Mouse (Mus musculus): ENCODE measurements at regions not wholly inside any gene's neighbourhood (a gene's known extent, or its start where the extent isn't known, plus 50 kb on each side); places are given as distances from the start of the nearest gene placed in this dataset.

DNA sequence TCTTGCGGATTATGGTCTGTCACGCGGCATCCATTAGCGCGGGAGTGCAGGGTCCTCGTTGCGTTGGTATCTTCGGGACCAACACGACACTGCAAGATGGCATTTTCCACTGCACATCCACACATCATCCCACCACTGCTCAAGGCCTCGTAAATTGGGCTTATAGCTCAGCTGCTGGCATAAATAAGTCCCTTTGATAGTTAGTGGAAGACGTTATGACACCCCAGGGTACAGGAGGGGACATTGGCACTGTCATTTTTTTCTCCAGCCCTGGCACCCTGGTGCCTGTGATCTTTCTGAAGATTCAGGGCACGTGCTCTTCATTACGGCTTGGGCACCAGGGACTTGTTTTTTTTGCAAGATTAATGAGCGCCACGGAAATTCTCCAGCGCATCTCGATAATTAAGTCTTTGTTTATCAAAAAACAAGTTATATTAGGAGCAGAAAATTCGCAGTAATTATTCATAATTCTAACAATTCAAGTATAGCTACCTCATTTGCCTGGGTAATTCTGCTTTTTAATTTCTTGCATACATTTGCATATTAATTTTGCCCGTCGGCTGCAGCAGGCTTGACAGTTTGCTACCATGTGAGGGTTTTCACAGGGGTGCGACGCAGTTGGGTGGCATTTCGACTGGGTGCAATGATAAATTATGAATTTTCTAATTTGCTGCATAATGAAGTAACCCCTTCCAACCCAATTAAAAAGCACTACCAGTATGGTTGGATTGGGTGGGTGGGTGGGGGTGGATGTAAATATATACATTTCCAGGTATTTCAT lies 119.1 kb downstream of the Vrk1 start:
- H3K27me3 ChIP-seq (ENCODE audit: control insufficient read depth, insufficient read depth, low read length): no peaks in the 10 kb centered on the region
- H3K9ac ChIP-seq (ENCODE audit: low read depth, low read length): no peak overlapping the region
- H3K4me1 ChIP-seq (ENCODE audit: control insufficient read depth, insufficient read depth, low read length): no peaks in the 10 kb centered on the region
- no peak for ATAC-seq (replicated peaks; ENCODE audit: insufficient number of reproducible peaks, low FRiP score, low TSS enrichment)
- no peaks in the 10 kb centered on the region for H3K36me3 ChIP-seq (ENCODE audit: control insufficient read depth, insufficient read depth, low read length)
- WGBS (ENCODE audit: insufficient replicate concordance): 87% methylated on average over 23 of the region's 23 CpGs
- no peak overlapping the region for H3K4me2 ChIP-seq
- H3K9me3 ChIP-seq (replicated peaks; ENCODE audit: control insufficient read depth, low read length): no peaks in the 10 kb centered on the region
- H3K4me3 ChIP-seq (ENCODE audit: low read depth, low read length): no peak overlapping the region
- H3K27ac ChIP-seq (ENCODE audit: low read depth, low read length): no peak overlapping the region

DNA sequence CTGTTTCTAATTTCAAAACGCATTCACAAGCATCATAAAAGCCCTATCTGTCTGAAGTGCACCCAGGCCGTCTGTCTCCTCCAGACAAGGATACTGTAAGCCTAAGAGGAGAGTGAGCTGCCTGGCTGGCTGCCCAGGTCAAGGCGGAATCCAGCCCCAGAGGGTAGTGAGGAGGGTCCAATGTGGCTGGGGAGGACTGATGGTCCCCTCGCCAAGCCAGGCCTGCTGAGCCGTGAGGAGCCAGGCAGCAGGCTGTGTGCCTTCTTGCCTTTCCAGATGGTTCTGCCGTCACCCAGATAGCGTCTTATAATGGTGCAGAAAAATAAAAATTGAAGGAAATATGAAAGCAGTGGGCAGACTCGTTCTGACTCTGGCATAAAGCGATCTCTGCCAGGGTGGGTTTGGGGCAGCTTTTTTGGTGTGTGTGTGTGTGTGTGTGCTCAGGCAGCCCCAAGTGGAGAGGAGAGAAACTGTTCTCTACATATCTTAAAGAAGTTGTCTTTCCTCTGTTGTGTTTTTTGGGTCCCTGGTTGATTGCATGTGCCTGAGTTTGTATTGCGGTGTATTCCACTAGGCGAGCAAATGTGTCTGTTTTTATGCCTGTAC lies 120.1 kb downstream of the Vrk1 start:
- Histone ChIP-seq H3K27ac (ENCODE audit: low read depth, low read length) (no peak overlapping the region), H3K9ac (ENCODE audit: low read depth, low read length) (no peak overlapping the region), H3K27me3 (ENCODE audit: control insufficient read depth, insufficient read depth, low read length) (no peaks in the 10 kb centered on the region), H3K4me1 (ENCODE audit: control insufficient read depth, insufficient read depth, low read length) (no peaks in the 10 kb centered on the region), H3K4me2 (no peak overlapping the region), H3K36me3 (ENCODE audit: control insufficient read depth, insufficient read depth, low read length) (no peaks in the 10 kb centered on the region), H3K9me3 (replicated peaks; ENCODE audit: control insufficient read depth, low read length) (no peaks in the 10 kb centered on the region), H3K4me3 (ENCODE audit: low read depth, low read length) (no peak overlapping the region)
- WGBS (ENCODE audit: insufficient replicate concordance): 80% methylated on average over 11 of the region's 11 CpGs
- no peak for ATAC-seq (replicated peaks; ENCODE audit: insufficient number of reproducible peaks, low FRiP score, low TSS enrichment)

DNA sequence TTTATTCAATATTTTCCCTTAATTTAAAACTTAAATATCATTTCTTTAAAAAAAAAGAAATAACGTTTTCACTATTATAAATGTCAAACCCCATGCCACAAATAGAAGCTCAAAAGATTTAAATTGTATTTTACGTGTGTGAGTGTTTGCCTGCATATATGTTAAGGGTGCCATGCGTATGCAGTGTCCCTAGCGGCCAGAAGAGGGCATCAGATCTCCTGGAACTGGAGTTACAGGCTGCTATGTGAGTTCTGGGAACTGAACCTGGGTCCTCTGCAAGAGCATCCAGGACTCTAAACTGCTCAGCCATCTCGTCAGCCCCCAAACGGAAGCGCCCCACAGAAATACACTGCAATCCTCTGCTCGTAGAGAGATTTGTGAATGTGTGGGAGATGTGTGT lies 122.7 kb downstream of the Vrk1 start:
- 87% methylated on average over 8 of the region's 8 CpGs for WGBS (ENCODE audit: insufficient replicate concordance)
- Histone ChIP-seq H3K36me3 (ENCODE audit: control insufficient read depth, insufficient read depth, low read length) (no peaks in the 10 kb centered on the region), H3K9me3 (replicated peaks; ENCODE audit: control insufficient read depth, low read length) (no peaks in the 10 kb centered on the region), H3K4me1 (ENCODE audit: control insufficient read depth, insufficient read depth, low read length) (no peaks in the 10 kb centered on the region), H3K27ac (ENCODE audit: low read depth, low read length) (no peak overlapping the region), H3K27me3 (ENCODE audit: control insufficient read depth, insufficient read depth, low read length) (no peaks in the 10 kb centered on the region), H3K4me2 (no peak overlapping the region), H3K9ac (ENCODE audit: low read depth, low read length) (no peak overlapping the region), H3K4me3 (ENCODE audit: low read depth, low read length) (no peak overlapping the region)
- no peak for ATAC-seq (replicated peaks; ENCODE audit: insufficient number of reproducible peaks, low FRiP score, low TSS enrichment)

DNA sequence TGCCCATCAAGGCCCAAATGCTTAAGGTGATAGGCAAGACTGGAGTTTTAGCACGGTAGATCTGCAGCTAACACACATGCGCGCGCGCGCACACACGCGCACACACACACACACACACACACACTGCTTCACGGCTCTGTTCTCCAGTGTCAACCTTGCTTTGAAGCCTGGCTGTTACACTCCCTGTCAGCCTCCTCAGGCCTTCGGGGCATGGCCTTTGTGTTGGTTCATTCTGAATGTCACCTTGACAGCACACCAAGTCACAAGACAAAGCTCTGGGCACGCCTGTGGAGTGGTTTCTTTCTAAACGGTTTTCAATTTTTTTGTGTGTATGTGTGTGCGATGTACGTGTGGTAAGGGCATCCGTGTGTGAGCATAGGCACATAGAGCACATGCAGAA lies 128.4 kb downstream of the Vrk1 start:
- Histone ChIP-seq H3K4me1 (ENCODE audit: control insufficient read depth, insufficient read depth, low read length) (no peaks in the 10 kb centered on the region), H3K9ac (ENCODE audit: low read depth, low read length) (no peak overlapping the region), H3K4me3 (ENCODE audit: low read depth, low read length) (no peak overlapping the region), H3K4me2 (no peak overlapping the region), H3K9me3 (replicated peaks; ENCODE audit: control insufficient read depth, low read length) (no peaks in the 10 kb centered on the region), H3K27ac (ENCODE audit: low read depth, low read length) (no peak overlapping the region), H3K27me3 (ENCODE audit: control insufficient read depth, insufficient read depth, low read length) (no peaks in the 10 kb centered on the region), H3K36me3 (ENCODE audit: control insufficient read depth, insufficient read depth, low read length) (no peaks in the 10 kb centered on the region)
- WGBS (ENCODE audit: insufficient replicate concordance): 88% methylated on average over 15 of the region's 15 CpGs
- no peak for ATAC-seq (replicated peaks; ENCODE audit: insufficient number of reproducible peaks, low FRiP score, low TSS enrichment)

DNA sequence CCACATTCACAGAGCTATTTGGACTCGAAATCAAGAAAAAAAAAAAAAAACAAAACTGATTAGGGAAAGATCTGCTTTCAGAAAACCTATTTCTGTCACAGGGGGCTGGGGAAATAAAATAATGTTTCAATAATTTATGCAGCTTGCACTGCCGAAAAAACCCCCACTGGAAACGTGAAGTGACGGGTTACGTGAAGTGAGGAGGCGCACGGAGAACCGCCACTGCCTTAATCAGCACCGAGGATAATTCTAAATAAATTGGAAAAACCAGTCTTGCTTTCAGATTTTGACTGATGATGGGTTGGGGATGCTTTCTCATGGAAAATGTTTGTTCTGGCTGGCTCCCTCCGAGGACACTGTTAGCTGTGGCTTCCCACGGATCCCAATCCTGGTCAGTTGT lies 129.5 kb downstream of the Vrk1 start:
- H3K27ac ChIP-seq (ENCODE audit: low read depth, low read length): no peak overlapping the region
- no peak for ATAC-seq (replicated peaks; ENCODE audit: insufficient number of reproducible peaks, low FRiP score, low TSS enrichment)
- WGBS (ENCODE audit: insufficient replicate concordance): 81% methylated on average over 11 of the region's 11 CpGs

DNA sequence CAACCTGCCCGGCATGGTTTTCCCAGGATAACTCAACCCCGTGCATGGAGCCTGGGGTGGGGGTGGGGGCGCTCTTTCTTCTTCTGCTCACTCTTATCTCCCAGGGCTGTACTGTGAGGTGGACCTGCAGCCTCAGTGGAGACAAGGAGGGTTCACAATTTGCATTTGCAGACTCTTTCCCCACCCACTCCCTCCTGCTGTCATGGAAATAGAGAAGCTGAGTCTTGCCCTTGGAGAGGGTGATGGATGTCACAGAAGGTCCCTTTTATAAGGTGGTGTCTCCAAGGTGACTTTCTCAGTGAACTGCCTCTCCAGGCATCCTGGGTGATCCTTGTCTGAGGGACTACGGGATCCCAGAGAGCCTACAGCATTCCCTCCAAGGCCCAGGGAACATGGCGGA lies 129.9 kb downstream of the Vrk1 start:
- Histone ChIP-seq H3K4me1 (ENCODE audit: control insufficient read depth, insufficient read depth, low read length) (no peaks in the 10 kb centered on the region), H3K4me3 (ENCODE audit: low read depth, low read length) (no peak overlapping the region), H3K36me3 (ENCODE audit: control insufficient read depth, insufficient read depth, low read length) (no peaks in the 10 kb centered on the region), H3K4me2 (no peak overlapping the region), H3K9ac (ENCODE audit: low read depth, low read length) (no peak overlapping the region), H3K27ac (ENCODE audit: low read depth, low read length) (no peak overlapping the region), H3K9me3 (replicated peaks; ENCODE audit: control insufficient read depth, low read length) (no peaks in the 10 kb centered on the region), H3K27me3 (ENCODE audit: control insufficient read depth, insufficient read depth, low read length) (no peaks in the 10 kb centered on the region)
- ATAC-seq (replicated peaks; ENCODE audit: insufficient number of reproducible peaks, low FRiP score, low TSS enrichment): no peak
- 53% methylated on average over 5 of the region's 5 CpGs for WGBS (ENCODE audit: insufficient replicate concordance)

More for the DNA sequence above, 129.5 kb downstream of the Vrk1 start:
- Histone ChIP-seq H3K4me1 (ENCODE audit: control insufficient read depth, insufficient read depth, low read length) (no peaks in the 10 kb centered on the region), H3K4me2 (no peak overlapping the region), H3K4me3 (ENCODE audit: low read depth, low read length) (no peak overlapping the region), H3K27me3 (ENCODE audit: control insufficient read depth, insufficient read depth, low read length) (no peaks in the 10 kb centered on the region), H3K9me3 (replicated peaks; ENCODE audit: control insufficient read depth, low read length) (no peaks in the 10 kb centered on the region), H3K36me3 (ENCODE audit: control insufficient read depth, insufficient read depth, low read length) (no peaks in the 10 kb centered on the region), H3K9ac (ENCODE audit: low read depth, low read length) (no peak overlapping the region)

DNA sequence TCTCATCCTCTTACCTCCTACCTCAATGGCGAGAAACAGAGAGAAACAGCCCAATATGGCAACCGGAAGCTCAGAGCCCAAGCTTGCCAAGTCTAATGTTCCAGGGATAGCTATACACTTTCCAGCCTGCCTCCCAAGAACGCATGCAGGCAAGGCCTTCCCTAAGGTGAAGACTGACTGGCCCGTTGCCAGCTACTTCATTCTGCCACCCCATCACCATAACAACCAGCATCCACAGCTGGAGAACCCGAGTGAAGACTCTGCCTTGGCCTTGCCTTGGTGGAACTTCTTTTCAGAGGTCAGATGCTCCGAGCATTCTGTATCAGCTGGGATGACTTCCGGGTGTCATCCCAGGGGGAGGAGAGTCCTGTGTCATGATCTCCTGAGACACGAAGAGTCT lies 130.6 kb downstream of the Vrk1 start:
- Histone ChIP-seq H3K4me2 (no peak overlapping the region), H3K9ac (ENCODE audit: low read depth, low read length) (no peak overlapping the region), H3K27ac (ENCODE audit: low read depth, low read length) (no peak overlapping the region), H3K4me1 (ENCODE audit: control insufficient read depth, insufficient read depth, low read length) (no peaks in the 10 kb centered on the region), H3K27me3 (ENCODE audit: control insufficient read depth, insufficient read depth, low read length) (no peaks in the 10 kb centered on the region), H3K9me3 (replicated peaks; ENCODE audit: control insufficient read depth, low read length) (no peaks in the 10 kb centered on the region), H3K36me3 (ENCODE audit: control insufficient read depth, insufficient read depth, low read length) (no peaks in the 10 kb centered on the region), H3K4me3 (ENCODE audit: low read depth, low read length) (no peak overlapping the region)
- no peak for ATAC-seq (replicated peaks; ENCODE audit: insufficient number of reproducible peaks, low FRiP score, low TSS enrichment)
- 74% methylated on average over 8 of the region's 8 CpGs for WGBS (ENCODE audit: insufficient replicate concordance)

DNA sequence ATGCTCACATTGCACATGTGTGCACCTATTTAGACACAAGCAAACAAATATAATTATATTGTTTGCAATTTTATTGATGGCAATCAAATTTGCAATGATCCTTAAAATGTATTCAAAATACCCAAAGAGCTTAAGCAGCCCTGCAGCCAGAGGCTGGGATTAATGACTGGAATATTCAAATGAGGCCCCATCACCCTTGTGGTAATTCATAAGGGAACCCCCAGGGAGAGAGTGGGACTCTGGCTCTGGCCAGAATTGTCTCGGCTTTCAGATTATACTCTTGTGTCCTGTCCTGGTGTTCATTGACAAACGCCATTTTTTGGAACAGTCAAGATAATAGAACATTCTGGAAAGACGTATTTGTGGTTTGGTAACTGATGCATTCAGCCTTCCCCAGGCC lies 133.5 kb downstream of the Vrk1 start:
- Histone ChIP-seq H3K27me3 (ENCODE audit: control insufficient read depth, insufficient read depth, low read length) (no peaks in the 10 kb centered on the region), H3K9me3 (replicated peaks; ENCODE audit: control insufficient read depth, low read length) (no peaks in the 10 kb centered on the region), H3K9ac (ENCODE audit: low read depth, low read length) (no peak overlapping the region), H3K27ac (ENCODE audit: low read depth, low read length) (no peak overlapping the region), H3K4me2 (no peak overlapping the region), H3K4me3 (ENCODE audit: low read depth, low read length) (no peak overlapping the region), H3K4me1 (ENCODE audit: control insufficient read depth, insufficient read depth, low read length) (no peaks in the 10 kb centered on the region), H3K36me3 (ENCODE audit: control insufficient read depth, insufficient read depth, low read length) (no peaks in the 10 kb centered on the region)
- 72% methylated on average over 3 of the region's 3 CpGs for WGBS (ENCODE audit: insufficient replicate concordance)
- ATAC-seq (replicated peaks; ENCODE audit: insufficient number of reproducible peaks, low FRiP score, low TSS enrichment): no peak

DNA sequence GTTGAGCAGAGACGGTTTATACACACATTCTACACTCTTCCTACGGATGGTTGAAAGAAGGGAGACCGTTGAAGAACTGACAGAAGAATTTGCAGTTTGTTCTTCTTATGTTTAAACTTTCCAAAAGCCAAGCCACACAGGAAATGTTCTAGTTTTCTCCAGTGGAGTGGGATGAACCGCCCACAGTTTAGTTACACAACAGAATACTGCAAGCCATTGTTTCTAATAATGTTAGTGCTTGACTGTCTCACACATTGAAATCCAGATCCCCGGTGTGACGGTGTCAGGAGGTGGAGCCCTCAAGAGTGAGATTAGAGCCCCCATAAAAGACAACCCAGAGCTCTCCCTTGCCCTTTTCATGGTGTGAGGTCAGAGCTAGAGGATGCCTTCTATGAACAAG lies 146.8 kb downstream of the Vrk1 start:
- ATAC-seq (replicated peaks; ENCODE audit: insufficient number of reproducible peaks, low FRiP score, low TSS enrichment): no peak
- Histone ChIP-seq H3K9me3 (replicated peaks; ENCODE audit: control insufficient read depth, low read length) (no peaks in the 10 kb centered on the region), H3K4me2 (no peak overlapping the region), H3K4me1 (ENCODE audit: control insufficient read depth, insufficient read depth, low read length) (no peaks in the 10 kb centered on the region), H3K27me3 (ENCODE audit: control insufficient read depth, insufficient read depth, low read length) (peaks cover 5% of the 10 kb centered on the region; the same call in 1 of the 2 replicates), H3K27ac (ENCODE audit: low read depth, low read length) (no peak overlapping the region), H3K9ac (ENCODE audit: low read depth, low read length) (no peak overlapping the region), H3K4me3 (ENCODE audit: low read depth, low read length) (no peak overlapping the region), H3K36me3 (ENCODE audit: control insufficient read depth, insufficient read depth, low read length) (no peaks in the 10 kb centered on the region)
- WGBS (ENCODE audit: insufficient replicate concordance): 69% methylated on average over 6 of the region's 6 CpGs
